Mouse (Mus musculus) gastrocnemius, postnatal 14 days (tissue): ENCODE data around the gene Cxcr6. TPM values are rescaled to one million over a fixed set of nuclear protein-coding genes. Genes with fewer than 3 reads are reported as not detected.
"Not testable (repeated sequence)": the region's sequence is repeated elsewhere in the genome, so short reads cannot be mapped to it uniquely, and the experiment has no call there.

Source experiments
- DNase-seq: peaks from one replicate; pipeline ENCODE4 v3.0.0; 2021; ENCODE audit warnings: mixed read lengths
- intact Hi-C: fragments of 180-260 bp; cut with DNase I; formaldehyde crosslinking; loops from one replicate; pipeline ENCODE4 v1.15.1; 2025; ENCODE audit warnings: low total_unique reads
- long read RNA-seq, 2 experiments: library from polyadenylated mRNA; stranded (forward); transcript quantifications; one replicate each; pipeline ENCODE4 v2.0.0; 2021
- total RNA-seq, 2 experiments: library from RNA; stranded (reverse); gene quantifications; 2 replicates each; pipeline ENCODE4 v1.2.3; 2021

Cxcr6 gene
- under 1 TPM in 1 of 2 experiments, not detected in 1; 0.21 TPM for total RNA-seq
- long read RNA-seq, experiment 1, result 0 reads
- long read RNA-seq, experiment 2, result 0 reads

DNA sequence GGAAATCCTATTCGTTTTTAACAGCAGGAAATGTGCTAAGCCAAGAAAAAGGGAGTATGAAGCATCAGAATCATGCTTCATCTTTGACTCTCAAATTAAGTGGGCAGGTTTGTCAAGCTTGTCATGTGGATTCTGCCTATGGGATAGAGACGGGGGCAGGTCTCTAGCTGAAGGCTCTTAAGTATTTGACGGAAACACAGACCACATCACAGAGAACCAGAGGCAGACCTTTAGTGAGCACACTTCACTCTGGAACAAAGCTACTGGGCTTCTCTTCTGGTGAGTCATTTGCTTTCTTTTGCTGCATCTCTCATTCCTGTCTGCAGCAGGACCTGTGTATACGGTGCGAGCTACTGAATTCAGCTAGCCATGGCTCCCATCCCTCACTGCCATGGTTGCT, at the start of gene Cxcr6:
Cxcr6 (plus strand) TSS at position 209 of the 400 bp plus-strand sequence.
- intact Hi-C loops, result no loop called here
- DNase-seq, result no peak

DNA sequence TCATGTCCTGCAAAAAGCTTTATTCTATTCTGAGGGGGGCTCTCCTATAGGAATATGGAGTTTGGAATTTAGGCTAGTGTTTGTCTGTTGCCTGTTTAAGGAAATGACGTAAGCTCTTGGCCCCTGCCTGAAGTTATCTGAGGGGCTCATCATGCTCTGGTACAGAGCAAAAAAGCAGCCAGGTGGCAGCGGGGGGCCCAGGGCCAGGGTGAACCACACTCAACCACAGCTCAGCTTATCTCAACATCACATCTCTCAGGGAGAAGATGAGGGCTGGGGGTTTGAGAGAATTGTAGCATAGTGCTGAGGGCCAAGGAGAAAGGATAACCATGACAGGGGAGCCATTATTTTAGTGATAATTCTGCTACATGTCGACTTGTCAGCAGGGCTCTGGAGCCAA, 49.5 kb upstream of the Cxcr6 start:
- DNase-seq, result no peak

DNA sequence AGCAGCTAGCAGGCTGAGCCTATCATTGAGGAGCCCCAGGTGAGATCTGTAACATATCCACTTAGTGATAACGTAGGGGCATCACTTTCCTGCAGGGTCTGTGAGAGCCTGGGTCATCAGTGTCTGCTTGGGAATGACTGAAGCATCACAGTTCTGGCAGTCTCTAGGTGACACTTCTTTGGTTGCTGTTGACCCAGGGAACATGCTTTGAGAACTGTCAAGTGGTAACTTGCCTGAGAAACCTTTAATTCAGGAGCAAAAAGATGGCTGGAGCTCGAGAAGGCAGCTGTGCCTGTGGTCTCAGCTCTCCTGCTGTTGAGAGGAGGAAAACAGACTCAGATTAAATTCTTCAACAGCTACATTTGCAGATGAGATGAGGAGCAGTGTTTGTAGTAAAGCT, 48.9 kb upstream of the Cxcr6 start:
- intact Hi-C loops, result no loop called here
- no peak for DNase-seq

More for the DNA sequence above, 49.5 kb upstream of the Cxcr6 start:
- intact Hi-C loops, result no loop called here

DNA sequence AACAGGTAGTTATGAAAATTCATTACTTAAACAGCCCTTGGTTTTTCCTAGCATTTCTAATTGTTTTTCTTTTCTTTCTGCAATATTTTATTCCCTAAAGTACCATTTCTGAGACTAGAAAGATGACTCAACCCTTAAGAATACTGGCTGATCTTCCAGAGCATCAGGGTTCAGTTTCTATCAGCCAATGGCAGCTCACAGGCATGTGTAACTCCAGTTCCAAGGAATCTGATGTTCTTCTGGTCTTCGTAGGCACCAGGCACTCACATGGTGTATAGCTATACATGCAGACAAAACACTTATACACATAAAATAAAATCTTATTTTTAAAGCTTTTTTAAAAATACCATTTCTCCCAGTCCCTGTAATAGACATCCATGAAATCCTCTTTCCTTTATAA, 48.1 kb upstream of the Cxcr6 start:
- DNase-seq, result no peak
- intact Hi-C loops, result no loop called here

DNA sequence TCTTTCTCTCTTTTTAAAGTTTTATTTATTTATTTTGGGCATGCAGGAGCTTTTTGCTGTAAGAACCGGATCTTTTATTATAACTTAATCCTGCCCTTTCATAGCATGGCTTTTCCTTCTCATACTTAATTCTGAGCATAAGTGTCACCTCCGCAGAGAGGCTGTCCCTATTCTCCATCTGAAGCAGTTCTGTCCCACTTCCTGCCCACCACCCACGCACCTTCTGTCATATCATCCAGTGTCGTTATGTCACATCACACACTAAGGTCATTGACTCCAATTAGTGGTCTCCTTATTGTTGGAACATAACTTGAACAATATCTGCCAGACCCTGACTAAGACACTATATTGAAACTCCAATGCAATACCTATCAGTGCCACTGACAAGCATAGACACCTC, 47.6 kb upstream of the Cxcr6 start:
- intact Hi-C loops, result no loop called here

DNA sequence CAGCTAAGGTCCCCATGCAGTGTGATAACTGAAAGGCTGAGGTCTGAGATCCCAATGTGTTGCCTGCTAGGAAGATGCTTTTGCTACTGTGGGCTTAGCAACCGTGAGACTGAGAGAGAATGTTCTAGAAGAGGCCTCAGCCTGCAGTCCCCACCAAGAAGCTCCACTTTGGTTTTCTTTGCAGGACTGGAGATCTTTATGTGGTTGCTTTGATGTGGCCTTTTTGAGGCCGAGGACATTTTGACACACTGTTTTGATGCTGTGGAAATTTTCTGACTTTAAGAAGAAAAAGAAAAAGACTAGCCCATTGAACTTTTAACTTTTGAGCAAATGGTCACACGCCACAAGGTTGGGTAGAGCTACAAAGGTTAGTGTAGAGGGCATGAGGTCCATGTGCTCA, 45.5 kb upstream of the Cxcr6 start:
- intact Hi-C loops, result no loop called here
- no peak for DNase-seq

More for the DNA sequence above, 47.6 kb upstream of the Cxcr6 start:
- DNase-seq, result no peak

DNA sequence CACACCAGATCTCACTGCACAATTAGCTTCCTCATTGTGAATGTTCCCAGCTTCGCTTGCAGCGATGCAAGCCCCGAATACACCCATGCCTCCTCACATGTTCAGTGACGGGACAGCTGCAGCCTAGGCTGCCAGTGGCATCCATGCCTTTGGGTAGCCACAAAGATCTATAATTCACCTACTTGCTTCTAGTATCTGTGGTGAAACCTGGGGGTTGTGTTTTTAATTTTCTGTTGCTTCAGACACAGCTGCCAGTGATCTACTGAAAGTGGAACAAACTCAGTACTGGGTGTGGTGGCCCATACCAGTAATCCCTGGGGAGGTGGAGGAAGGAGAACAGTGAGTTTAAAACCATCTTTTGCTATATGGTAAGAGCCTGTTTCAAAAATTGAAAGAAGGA, 43.4 kb upstream of the Cxcr6 start:
- intact Hi-C loops, result no loop called here
- DNase-seq, result no peak

DNA sequence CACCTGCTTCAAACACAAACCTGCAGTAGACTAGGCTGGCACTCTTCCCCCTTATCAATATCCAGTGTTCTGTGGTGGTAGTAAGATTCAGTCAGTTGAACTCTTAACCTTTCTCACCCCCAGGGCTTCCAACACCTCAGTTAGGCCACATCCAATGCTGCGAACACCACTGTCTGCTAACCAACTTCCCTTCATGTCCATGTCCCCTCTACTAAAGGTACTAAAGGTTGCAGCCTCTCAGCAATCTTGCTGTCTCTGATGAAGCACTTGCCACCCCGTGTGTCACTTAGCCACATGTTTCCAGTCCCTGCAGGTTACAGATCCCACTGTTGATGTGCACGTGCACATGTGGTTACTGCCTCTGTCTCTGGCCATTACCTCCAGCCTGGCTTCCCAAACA, 42.5 kb upstream of the Cxcr6 start:
- DNase-seq, result no peak
- intact Hi-C loops, result no loop called here

DNA sequence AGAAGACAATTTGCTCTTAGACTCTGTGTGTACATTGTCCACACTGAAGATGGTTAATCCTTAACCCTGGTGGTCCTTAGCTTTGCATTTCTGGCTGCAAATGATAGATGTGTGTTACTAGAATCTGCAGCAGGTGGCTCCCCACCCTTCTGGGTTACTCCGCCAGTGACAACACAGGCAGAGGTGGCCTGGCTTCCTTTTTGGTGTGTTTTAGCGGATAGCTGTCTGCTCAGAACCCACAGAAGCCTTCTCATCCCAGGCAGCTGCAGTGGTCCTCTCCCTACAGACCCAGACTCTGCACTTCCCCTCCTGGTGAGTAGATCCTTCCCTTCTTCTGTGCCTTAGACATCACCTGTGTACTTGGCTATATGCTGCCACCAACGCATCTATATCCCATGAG, 39.3 kb upstream of the Cxcr6 start:
- no peak for DNase-seq
- intact Hi-C loops, result no loop called here

DNA sequence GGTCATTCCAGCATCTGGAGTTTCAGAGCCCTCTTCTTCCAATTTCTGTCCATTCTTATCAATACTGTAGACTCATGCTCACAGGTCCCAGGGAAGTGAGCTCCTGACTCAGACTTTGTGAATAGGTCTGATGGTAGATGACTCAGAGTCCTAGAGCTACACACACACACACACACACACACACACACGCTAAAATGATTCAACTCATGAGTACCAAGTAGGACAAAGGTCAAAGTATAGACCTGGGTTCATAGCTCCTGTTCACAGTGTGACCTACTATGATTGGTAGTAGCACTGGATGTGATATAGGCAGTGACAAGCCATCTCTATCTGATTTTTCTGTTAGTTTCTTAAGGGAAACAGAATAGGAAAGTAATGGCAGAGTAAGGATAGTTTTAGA, 37.8 kb upstream of the Cxcr6 start:
- no peak for DNase-seq
- intact Hi-C loops, result no loop called here

DNA sequence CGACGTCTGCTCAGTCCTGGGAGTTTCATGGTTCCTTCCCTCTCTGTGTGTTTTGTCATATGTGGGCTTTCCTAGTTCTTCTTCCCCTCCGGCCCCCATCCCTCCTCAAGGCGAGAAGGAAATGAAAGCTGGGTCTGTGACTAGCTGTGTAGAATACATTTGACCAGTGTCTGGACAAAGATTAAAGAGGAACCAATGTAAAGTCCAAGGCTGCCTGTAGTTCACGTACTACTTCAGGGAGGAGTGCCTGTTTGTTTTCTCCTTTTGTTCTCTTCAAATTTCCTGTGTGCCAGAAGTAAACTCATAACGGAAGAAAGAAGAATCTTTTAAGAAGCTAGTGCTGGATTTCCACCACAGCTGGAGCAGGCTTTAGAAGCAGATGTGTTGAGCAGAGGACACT, 36.7 kb upstream of the Cxcr6 start:
- intact Hi-C loops, result no loop called here
- no peak for DNase-seq

DNA sequence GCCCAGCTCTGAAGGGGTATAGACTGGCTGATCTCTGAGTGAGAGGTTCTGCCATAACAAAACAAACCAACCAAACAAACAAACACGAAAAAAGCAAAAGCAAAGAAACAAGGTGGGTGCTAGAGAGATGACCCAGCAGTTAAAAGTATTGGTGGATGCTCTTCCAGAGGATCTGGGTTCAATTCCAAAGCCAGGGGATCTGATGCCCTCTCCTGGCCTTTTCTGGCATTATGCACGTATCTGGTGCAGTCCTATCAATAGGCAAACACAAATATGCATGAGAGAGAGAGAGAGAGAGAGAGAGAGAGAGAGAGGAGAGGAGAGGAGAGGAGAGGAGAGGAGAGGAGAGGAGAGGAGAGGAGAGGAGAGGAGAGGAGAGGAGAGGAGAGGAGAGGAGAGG, 33.0 kb upstream of the Cxcr6 start:
- intact Hi-C loops, DNase-seq: not testable (repeated sequence)

DNA sequence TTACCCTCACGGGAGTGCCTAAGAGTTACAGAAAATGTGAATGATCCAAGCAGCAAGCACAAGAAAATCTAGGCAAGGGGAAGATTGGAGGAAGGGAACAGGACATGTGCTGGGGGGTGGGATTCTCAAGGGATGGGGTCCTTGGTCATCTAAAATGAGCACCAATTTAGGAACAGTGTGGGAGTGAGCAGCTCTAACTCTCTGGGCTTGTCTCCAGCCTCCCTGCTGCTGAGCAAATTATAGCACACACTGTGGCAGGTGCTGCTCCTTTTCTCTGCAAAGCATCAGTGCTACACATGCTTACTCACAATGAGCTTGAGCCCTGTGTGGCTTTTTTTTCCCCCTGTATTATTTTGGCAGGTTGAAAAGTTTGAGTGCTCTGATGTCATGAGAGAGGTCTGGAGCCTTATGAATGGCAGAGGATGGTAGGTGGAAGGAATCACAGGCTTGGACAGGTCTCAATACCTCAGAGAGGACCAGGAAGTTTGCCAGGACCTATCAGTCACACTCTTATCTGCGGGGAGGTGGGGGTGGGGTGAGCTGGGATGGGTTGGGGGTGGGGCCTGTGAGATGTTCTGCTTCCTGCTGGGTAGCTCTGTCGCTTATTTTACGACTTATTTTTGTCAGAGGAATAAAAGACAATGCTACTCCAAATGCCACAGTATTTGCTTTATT, 17.3 kb upstream of the Cxcr6 start:
- no peak for DNase-seq
- intact Hi-C loops, result no loop called here

DNA sequence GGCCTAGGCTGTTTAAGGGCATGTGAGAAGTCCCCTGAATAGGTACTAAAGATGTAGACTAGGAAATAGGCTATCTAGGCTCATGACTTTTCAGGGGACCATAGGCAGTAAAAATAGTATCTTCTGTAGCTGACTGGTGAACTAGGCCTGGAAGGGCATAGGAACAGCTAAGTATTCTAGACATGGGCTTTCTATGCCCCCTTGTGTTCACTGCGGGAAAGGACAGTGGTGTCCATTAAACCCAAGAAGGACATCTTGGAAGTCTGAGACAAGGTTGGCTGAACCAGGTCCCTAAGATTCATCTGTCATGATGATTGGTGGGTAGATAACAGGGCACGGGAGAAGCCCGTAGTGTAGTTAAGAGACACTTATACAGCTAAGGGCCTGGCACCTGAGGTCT, 10.1 kb upstream of the Cxcr6 start:
- peak; percentile 15 for DNase-seq
- intact Hi-C loops, result no loop called here

DNA sequence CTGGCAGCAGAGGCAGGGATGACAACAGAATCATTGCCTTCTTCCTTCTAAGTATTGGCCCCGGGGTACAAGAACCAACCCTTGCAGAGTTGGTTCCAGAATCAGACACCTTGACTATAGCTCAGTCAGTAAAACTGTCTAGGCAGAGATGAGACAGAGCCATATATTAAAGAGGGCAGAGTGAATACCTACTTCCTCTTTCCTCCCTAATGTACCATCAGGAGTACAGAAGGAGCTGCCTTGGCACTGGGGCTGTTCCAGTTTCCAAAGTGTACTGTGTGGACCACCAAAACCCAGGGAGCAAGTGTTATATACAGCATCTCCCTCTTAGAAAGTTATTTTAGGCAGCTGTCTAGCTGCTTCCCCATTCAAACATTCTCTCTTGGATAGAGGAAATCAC, 4.7 kb upstream of the Cxcr6 start:
- intact Hi-C loops, result no loop called here

DNA sequence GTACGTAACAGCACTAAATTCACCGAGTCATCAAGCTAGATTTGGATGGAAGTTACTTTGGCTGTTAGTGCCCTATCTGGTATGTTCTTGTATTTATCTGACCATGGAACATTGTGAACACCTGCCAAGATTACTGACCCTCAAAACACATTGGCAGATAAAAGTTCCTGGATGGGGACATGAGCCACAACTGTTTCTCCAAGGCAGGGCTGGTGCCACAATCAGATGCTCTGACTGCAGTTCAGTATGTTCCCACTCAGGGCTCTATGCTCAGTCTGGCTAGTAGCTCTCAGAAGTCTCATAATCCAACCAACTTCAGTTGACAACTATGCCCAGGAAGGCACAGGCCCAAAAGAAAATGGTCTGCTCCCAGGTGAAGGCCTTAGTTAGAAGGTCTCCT, 3.9 kb upstream of the Cxcr6 start:
- no peak for DNase-seq

More for the DNA sequence above, 4.7 kb upstream of the Cxcr6 start:
- DNase-seq, result no peak

DNA sequence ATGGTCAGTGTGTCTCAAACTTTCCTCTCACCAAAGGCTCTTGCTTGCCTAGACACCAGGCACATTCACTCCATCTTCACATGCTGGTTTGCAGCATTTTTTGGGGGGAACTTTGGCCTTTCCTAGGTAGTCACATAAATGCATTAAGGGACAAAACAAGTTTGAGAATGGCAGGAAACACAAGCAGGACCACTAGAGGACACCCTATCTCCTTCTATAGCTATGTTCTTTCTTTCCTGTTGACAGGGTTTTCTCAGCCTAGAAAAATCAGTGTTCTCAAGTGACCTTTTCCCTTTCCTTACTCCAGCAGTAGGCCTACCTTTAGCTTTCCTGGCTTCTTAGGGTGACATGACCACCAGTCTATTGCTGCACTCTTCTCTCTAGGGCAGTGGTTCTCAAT, 3.4 kb upstream of the Cxcr6 start:
- DNase-seq, result no peak
- intact Hi-C loops, result no loop called here

More for the DNA sequence above, 3.9 kb upstream of the Cxcr6 start:
- intact Hi-C loops, result no loop called here

DNA sequence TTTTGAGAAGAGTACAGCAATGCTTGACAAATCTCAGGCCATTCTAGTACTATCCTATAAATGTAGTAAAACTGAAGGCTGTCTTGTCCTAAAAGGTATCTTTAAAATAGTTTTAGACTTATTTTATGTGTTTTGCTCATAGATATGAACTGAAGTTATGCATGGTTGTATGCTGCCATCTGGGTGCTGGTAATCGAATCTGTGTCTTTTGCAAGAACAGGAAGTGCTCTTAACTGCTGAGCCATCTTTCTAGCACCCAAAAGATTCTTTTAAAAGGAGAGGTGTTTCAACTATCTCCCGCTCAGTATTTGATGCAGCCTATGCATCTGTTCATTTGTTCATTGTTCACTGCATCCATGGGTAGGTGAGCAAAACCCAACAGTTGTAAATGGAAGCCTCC, 1.0 kb upstream of the Cxcr6 start:
- DNase-seq, result no peak
- intact Hi-C loops, result no loop called here

DNA sequence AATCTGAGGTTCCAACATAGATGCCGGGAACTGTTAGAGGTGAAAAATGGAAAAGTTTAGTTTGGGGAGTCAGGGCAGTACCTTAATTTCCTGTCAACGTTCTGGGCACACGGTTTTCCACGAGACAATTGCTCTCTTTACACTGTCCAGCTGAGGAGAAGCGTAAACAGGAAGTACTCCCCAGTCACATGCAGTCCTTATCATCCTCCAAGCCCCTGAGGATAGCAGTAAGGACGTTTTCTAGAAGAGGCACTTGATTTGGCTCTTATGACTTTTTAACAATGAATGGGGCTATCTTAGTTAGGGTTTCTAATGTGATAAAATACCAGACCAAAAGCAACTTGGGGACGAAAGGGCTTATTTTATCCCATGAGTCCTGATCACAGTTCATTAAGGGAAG, 2.3 kb downstream of the Cxcr6 start:
- DNase-seq, result no peak
- intact Hi-C loops, result no loop called here

DNA sequence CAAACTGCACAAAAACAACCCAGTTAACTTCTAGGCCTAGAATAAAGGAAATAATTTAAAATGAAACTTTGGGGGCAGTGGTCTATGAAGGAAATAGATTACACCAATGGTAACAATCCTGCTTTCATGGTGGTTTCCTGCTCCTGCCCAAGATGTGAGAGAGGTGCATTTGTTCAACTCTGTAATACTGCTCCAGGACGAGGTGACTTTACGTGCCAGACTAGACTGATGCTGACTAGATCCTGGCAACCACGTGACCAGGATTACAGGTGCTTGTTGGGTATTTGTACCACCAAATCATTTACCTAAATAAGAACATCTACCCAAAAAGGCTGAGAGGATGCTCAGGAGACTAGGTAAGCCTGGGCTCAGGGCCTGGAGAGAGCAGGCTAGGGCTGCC, 5.6 kb downstream of the Cxcr6 start:
- intact Hi-C loops, result no loop called here
- no peak for DNase-seq

DNA sequence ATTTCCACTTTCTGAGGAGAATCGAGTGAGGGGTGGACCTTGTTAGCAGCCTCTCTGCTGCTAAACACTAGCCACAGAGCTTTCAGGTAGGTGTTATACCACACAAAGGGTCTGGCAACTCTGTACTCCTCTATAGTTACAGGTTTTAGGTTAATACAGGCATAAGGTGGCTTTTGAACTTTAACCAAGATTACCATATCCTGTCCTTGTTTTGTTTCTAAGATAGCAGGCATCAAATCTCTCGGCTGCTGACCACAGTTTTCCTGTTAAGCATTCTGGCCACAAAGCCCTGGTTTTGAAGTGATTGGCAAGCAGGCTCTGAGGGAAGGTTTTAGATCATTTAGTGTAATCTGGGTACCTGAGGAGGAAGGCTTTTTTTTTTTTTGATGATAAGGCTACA, 8.1 kb downstream of the Cxcr6 start:
- DNase-seq, result no peak
- intact Hi-C loops, result no loop called here

DNA sequence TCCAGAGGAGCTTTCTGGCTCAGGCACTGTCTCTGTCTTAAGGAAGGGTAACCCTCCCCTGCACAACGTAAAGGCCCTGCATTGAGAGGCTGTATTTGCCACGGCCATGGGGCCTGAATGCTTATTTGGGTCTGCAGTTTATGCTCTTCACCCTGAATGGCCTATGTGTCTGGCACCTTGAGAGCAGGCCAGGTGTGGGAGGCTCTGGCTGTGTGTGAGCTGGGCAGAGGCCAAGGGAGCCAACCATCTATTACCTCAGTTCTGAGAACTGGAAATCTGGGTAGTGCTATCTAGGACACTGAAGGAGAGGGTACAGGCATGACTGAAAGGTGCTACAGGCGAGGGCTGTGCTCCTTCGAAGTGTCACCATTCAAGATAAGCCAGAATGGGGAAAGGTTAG, 8.5 kb downstream of the Cxcr6 start:
- intact Hi-C loops, result no loop called here
- no peak for DNase-seq
